Mouse (Mus musculus): Measurements from ENCODE around the gene Cdk17.

GRCm38 (mm10) chr10:93115743-93116142 lies 44.9 kb upstream of the Cdk17 start:
- TF ChIP-seq POLR2A (IDR thresholded peaks at IDR 0.05; ENCODE audit: borderline replicate concordance, low read depth, low read length) (no peak), CTCF (IDR thresholded peaks at IDR 0.05; ENCODE audit: low read depth, low read length) (no peak)

Data from bone marrow macrophage, adult 2 months (primary cell).